In the genomic region with DNA sequence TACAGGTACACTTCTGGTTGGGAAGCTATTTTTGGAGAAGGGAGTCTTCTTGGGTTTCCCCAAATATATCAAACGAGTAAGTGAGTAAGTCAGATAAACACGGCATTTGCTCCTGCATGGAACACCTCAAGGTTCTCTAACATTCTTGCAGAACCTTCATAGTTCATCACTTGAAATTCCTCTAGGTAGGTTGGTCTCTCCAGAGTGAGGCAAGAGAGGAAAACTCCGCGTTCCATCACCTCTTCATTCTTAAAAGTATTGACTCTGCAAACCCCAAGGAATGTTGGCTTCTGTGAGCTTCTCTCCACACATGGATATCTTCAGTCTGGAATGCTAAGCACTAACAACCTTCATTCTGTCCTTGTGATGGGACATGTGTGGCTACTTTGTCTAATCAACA, we compare ENCODE assay signal across 21 mouse cellular contexts.
"Had no signal": no experiment of that assay in that cellular context is flagged by ENCODE, and none has a peak within 500 bp of the region (broad histone marks: within the 10 kb centered on the region; RNA-seq: fewer than 3 reads in every experiment).

No protein-coding gene starts in this region.

- H3K9me3 ChIP-seq: kidney, embryonic 15.5 days; liver, embryonic 13.5 days; lung, embryonic 15.5 days; megakaryocyte, embryonic 14.5 days; midbrain, embryonic 10.5 days; midbrain, embryonic 15.5 days; neural tube, embryonic 12.5 days; neural tube, embryonic 15.5 days had no signal

- H3K36me3 ChIP-seq: kidney, embryonic 15.5 days; liver, embryonic 13.5 days; lung, embryonic 15.5 days; midbrain, embryonic 10.5 days; midbrain, embryonic 15.5 days; neural tube, embryonic 12.5 days; neural tube, embryonic 15.5 days had no signal

- H3K27me3 ChIP-seq: kidney, embryonic 15.5 days; liver, embryonic 13.5 days; lung, embryonic 15.5 days; megakaryocyte, embryonic 14.5 days; midbrain, embryonic 15.5 days; neural tube, embryonic 12.5 days; neural tube, embryonic 15.5 days had no signal

- ATAC-seq: midbrain, embryonic 15.5 days had no signal

- H3K27ac ChIP-seq: kidney, embryonic 15.5 days; left cerebral cortex, adult 2 months; liver, embryonic 13.5 days; lung, embryonic 15.5 days; midbrain, embryonic 10.5 days; midbrain, embryonic 15.5 days; neural tube, embryonic 12.5 days; neural tube, embryonic 15.5 days; stomach, postnatal 0 days had no signal

- H3K9ac ChIP-seq: kidney, embryonic 15.5 days; liver, embryonic 13.5 days; lung, embryonic 15.5 days; midbrain, embryonic 15.5 days; neural tube, embryonic 12.5 days; neural tube, embryonic 15.5 days had no signal

- DNase-seq: kidney, adult 11 months; kidney, adult 8-10 months; kidney, postnatal 10 days; kidney, postnatal 36 days; layer of hippocampus, postnatal 36 days; liver, embryonic 13.5 days; right cerebral cortex, adult 18-20 months; right cerebral cortex, postnatal 14 days; right cerebral cortex, postnatal 4 days; thymus, adult 2 months; thymus, postnatal 14 days; thymus, postnatal 4 days had no signal

- H3K4me3 ChIP-seq: kidney, embryonic 15.5 days; left cerebral cortex, adult 2 months; liver, embryonic 13.5 days; lung, embryonic 15.5 days; megakaryocyte, embryonic 14.5 days; midbrain, embryonic 10.5 days; midbrain, embryonic 15.5 days; neural tube, embryonic 12.5 days; neural tube, embryonic 15.5 days had no signal

- H3K4me1 ChIP-seq: kidney, embryonic 15.5 days; lung, embryonic 15.5 days; midbrain, embryonic 15.5 days; neural tube, embryonic 12.5 days; neural tube, embryonic 15.5 days had no signal

- H3K4me2 ChIP-seq: kidney, embryonic 15.5 days; liver, embryonic 13.5 days; lung, embryonic 15.5 days; midbrain, embryonic 15.5 days; neural tube, embryonic 12.5 days; neural tube, embryonic 15.5 days had no signal
